Mouse (Mus musculus) embryonic facial prominence, embryonic 14.5 days (tissue): Measurements from ENCODE around the gene Snx19. TPM values are rescaled to one million over a fixed set of nuclear protein-coding genes. Genes with fewer than 3 reads are reported as not detected.

Experiments used
- ATAC-seq: fragments of 200-750 bp; cut with Nextera tagmentation; 2 replicates; pipeline ENCODE4 v1.8.0; 2017; ENCODE audit warnings: low read depth, moderate number of reproducible peaks, moderate TSS enrichment
- DNase-seq: peaks from one replicate; pipeline ENCODE4 v3.0.0-alpha.2; 2015; ENCODE audit warnings: low spot score
- H3K27ac ChIP-seq: fragments of 300-500 bp; sonication (generic); replicated peaks from 2 replicates; pipeline ENCODE4 v1.5.1; 2014; ENCODE audit warnings: low read depth, mild to moderate bottlenecking, low read length, moderate library complexity
- H3K27me3 ChIP-seq: fragments of 300-500 bp; sonication (generic); replicated peaks from 2 replicates; pipeline ENCODE4 v1.6.1; 2014; ENCODE audit warnings: low read length; ENCODE audit not compliant: control insufficient read depth, insufficient read depth
- H3K36me3 ChIP-seq: fragments of 300-500 bp; sonication (generic); 2 replicates; pipeline ENCODE4 v1.6.1; 2014; ENCODE audit warnings: low read length, mixed read lengths; ENCODE audit not compliant: control insufficient read depth, insufficient read depth
- H3K4me1 ChIP-seq: fragments of 300-500 bp; sonication (generic); 2 replicates; pipeline ENCODE4 v1.6.1; 2014; ENCODE audit warnings: antibody characterized with exemption, low read length; ENCODE audit not compliant: control insufficient read depth, insufficient read depth
- H3K4me2 ChIP-seq: fragments of 300-500 bp; sonication (generic); 2 replicates; pipeline ENCODE4 v1.6.1; 2014; ENCODE audit warnings: low read depth, mild to moderate bottlenecking, low read length, moderate library complexity, mixed read lengths
- H3K4me3 ChIP-seq: fragments of 300-500 bp; sonication (generic); 2 replicates; pipeline ENCODE4 v1.5.1; 2014; ENCODE audit warnings: low read depth, mild to moderate bottlenecking, low read length
- H3K9ac ChIP-seq: fragments of 300-500 bp; sonication (generic); 2 replicates; pipeline ENCODE4 v1.6.1; 2014; ENCODE audit warnings: low read depth, mild to moderate bottlenecking, low read length, moderate library complexity, mixed read lengths
- H3K9me3 ChIP-seq: fragments of 300-500 bp; sonication (generic); 2 replicates; pipeline ENCODE4 v1.6.1; 2016; ENCODE audit warnings: low read length; ENCODE audit not compliant: control insufficient read depth
- WGBS: fragments of 180-500 bp; shearing (Covaris S2); extraction: QIAGEN DNeasy Blood & Tissue Kit; methylation state at CpG from one replicate; pipeline ENCODE4 v1.1.7; 2014; 5-methylcytosine and 5-hydroxymethylcytosine counted together
- polyA plus RNA-seq: library from polyadenylated mRNA; unstranded; fragments of >200 nt; fragmentation: Nextera tagmentation; extraction: Ambion mirVana; gene quantifications from 2 replicates; pipeline ENCODE4 v1.2.1, GENCODE M21; 2014

The Snx19 gene
- polyA plus RNA-seq, 1 experiment from 2014 or later, result 21.0 TPM

DNA sequence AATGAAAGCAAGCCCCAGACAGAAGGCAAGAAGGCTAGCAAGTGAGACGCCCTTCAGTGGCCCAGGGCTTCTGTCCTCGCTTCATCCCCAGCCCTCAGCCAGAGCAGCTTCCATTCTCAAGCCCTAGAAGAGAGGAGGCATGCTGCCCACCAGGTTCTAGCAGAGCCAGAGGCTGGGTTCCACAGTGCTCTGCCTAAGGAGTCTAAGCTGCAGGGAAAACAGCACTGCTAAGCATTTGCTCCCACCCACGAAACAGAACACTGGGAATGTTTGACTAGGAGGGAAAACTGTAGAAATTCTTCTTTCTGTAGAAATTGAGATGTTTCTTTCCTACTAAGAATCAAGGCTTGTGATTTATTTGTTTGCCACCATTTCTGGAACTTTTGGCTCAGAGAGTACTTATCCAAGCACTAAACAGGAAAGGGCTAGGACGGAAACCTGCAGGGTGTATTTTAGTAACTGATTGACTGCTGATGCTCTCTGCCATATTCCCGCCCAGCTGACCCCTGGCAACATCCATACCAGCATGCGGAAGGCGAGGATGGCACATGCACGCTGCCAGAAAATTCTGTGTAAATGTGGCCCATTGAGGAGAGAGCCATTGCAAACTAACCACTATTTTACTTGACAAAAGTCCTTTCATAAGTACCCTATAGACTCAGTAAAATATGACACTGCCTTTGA, 9.1 kb downstream of the Snx19 start:
- Histone ChIP-seq H3K4me3 (no peak overlapping the region), H3K4me2 (no peak overlapping the region), H3K27ac (no peak overlapping the region), H3K9me3 (no peaks in the 10 kb centered on the region), H3K27me3 (no peaks in the 10 kb centered on the region), H3K9ac (no peak overlapping the region), H3K4me1 (no peaks in the 10 kb centered on the region), H3K36me3 (peaks cover 77% of the 10 kb centered on the region)
- no peak for ATAC-seq
- DNase-seq, result no peak
- 91% methylated on average over 8 of the region's 8 CpGs for WGBS

DNA sequence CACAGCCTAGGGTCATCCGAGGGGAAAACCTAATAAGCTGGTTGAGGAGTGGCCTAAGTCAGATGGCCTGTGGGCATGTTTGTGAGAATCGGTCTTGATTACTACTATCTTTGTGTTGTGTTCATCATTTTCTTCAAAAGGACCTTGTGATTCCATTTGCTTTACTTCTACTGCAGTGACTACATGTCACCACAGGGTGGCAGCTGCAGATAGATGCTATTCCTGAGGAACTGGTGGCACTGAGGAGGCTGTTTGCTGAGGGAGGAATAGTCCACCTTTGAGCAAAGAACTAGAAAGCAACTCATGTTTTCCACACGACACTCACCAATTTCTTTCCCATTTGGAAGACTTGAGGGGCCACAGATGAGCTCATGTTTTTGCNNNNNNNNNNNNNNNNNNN, 11.6 kb downstream of the Snx19 start:
- Histone ChIP-seq H3K4me3 (no peak overlapping the region), H3K36me3 (peaks cover 83% of the 10 kb centered on the region), H3K9ac (no peak overlapping the region), H3K9me3 (no peaks in the 10 kb centered on the region), H3K4me1 (no peaks in the 10 kb centered on the region), H3K27ac (no peak overlapping the region), H3K27me3 (no peaks in the 10 kb centered on the region), H3K4me2 (no peak overlapping the region)
- DNase-seq (peak; percentile 47), ATAC-seq (no peak)
- WGBS, result 54% methylated on average over 3 of the region's 3 CpGs

GRCm38 (mm10) chr9:30441761-30442160, 14.9 kb downstream of the Snx19 start:
- no peak overlapping the region for H3K27ac ChIP-seq
- H3K4me1 ChIP-seq, result no peaks in the 10 kb centered on the region
- WGBS, result 91% methylated on average over 2 of the region's 2 CpGs
- no peaks in the 10 kb centered on the region for H3K27me3 ChIP-seq
- no peak overlapping the region for H3K4me3 ChIP-seq
- H3K9ac ChIP-seq, result no peak overlapping the region
- no peak overlapping the region for H3K4me2 ChIP-seq
- peaks cover 84% of the 10 kb centered on the region for H3K36me3 ChIP-seq
- ATAC-seq, result no peak
- no peak for DNase-seq
- no peaks in the 10 kb centered on the region for H3K9me3 ChIP-seq

GRCm38 (mm10) chr9:30445232-30446085, 18.6 kb downstream of the Snx19 start:
- H3K36me3 ChIP-seq, result peaks cover 77% of the 10 kb centered on the region
- DNase-seq, result peak; percentile 14
- no peak for ATAC-seq
- 79% methylated on average over 14 of the region's 14 CpGs for WGBS
- H3K9me3 ChIP-seq, result no peaks in the 10 kb centered on the region
- no peaks in the 10 kb centered on the region for H3K27me3 ChIP-seq
- H3K4me3 ChIP-seq, result no peak overlapping the region
- no peak overlapping the region for H3K9ac ChIP-seq
- no peak overlapping the region for H3K27ac ChIP-seq
- H3K4me1 ChIP-seq, result no peaks in the 10 kb centered on the region
- no peak overlapping the region for H3K4me2 ChIP-seq

DNA sequence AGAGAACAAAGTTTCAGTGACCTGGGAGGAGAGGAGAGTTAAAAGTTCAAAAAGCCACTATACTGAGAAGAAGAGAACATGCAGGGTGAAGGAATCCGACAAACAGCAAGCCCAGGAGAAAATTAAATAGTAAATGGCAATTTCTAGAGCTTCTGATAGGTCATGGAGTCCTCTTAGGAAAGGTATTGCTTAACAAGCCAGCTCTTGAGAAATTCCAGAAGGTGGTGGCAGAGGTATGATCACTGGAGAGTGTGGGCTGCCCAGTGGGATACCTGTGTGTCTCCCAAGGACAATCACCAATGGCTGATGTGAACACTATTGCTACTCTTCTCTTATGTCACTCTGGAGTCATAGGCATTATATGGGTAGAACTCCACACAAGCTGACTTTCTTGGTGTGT, 19.2 kb downstream of the Snx19 start:
- 83% methylated on average over 1 of the region's 1 CpGs for WGBS
- peaks cover 74% of the 10 kb centered on the region for H3K36me3 ChIP-seq
- no peaks in the 10 kb centered on the region for H3K27me3 ChIP-seq
- DNase-seq (no peak), ATAC-seq (no peak)
- no peak overlapping the region for H3K4me3 ChIP-seq
- H3K4me2 ChIP-seq, result no peak overlapping the region
- H3K9ac ChIP-seq, result no peak overlapping the region
- no peak overlapping the region for H3K27ac ChIP-seq
- no peaks in the 10 kb centered on the region for H3K9me3 ChIP-seq
- H3K4me1 ChIP-seq, result no peaks in the 10 kb centered on the region

- H3K36me3 ChIP-seq, result peaks cover 71% of the 10 kb centered on the region
- WGBS, result 46% methylated on average over 4 of the region's 4 CpGs
- H3K4me2 ChIP-seq, result no peak overlapping the region
- H3K27me3 ChIP-seq, result no peaks in the 10 kb centered on the region
- peak; percentile 30; the same call in 1 of the 2 replicates for ATAC-seq
- no peaks in the 10 kb centered on the region for H3K4me1 ChIP-seq
- H3K9me3 ChIP-seq, result no peaks in the 10 kb centered on the region
- H3K9ac ChIP-seq, result no peak overlapping the region
- no peak overlapping the region for H3K4me3 ChIP-seq
- no peak overlapping the region for H3K27ac ChIP-seq
- peak; percentile 72 for DNase-seq
Observed at GRCm38 (mm10) chr9:30448459-30448858, 21.6 kb downstream of the Snx19 start.

DNA sequence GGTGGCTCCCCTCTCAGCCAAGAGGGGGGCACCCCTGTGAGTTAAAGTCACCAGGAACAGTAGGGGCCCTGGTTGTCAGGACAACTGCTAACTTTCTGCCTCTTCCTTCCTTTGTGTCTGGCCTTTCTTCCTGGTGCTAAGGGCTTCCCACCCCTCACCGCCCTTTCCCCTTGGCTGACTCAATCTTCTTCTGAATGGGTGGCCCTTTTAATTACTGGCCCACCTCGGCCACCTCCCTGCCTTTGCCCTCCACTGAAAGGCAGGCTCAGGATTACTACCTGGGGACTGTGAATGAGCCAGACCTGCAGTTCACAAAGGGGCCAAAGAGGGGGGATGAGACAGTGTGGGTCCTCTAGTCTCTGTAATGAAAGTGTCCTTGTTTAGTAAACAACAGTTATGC, 23.0 kb downstream of the Snx19 start:
- Histone ChIP-seq H3K4me2 (no peak overlapping the region), H3K9me3 (no peaks in the 10 kb centered on the region), H3K4me3 (no peak overlapping the region), H3K27me3 (no peaks in the 10 kb centered on the region), H3K4me1 (no peaks in the 10 kb centered on the region), H3K27ac (no peak overlapping the region), H3K9ac (no peak overlapping the region), H3K36me3 (peaks cover 61% of the 10 kb centered on the region)
- no peak for DNase-seq
- 35% methylated on average over 2 of the region's 2 CpGs for WGBS
- ATAC-seq, result no peak

DNA sequence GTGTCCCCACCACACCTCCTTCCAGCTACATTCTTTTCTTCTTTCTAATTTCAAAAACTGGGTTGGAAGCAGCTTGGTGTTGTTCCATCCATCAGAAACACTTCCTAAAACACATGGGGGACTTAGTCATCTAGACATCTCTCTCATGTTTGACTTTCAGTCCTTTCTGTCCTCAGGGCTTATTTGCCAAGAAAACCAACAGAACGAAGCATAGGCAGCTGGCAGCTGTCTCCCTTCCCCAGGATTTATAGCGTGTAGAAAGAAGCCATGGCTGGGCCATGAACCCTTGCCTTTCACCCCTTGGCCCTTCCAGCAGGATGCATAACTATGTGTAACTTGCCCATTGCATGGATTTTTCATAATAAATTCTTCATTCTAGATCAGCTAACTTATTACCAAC, 23.9 kb downstream of the Snx19 start:
- H3K4me1 ChIP-seq, result no peaks in the 10 kb centered on the region
- WGBS, result 67% methylated on average over 2 of the region's 2 CpGs
- H3K27ac ChIP-seq, result no peak overlapping the region
- H3K4me2 ChIP-seq, result no peak overlapping the region
- H3K9ac ChIP-seq, result no peak overlapping the region
- H3K27me3 ChIP-seq, result no peaks in the 10 kb centered on the region
- no peak for ATAC-seq
- H3K9me3 ChIP-seq, result no peaks in the 10 kb centered on the region
- peaks cover 55% of the 10 kb centered on the region for H3K36me3 ChIP-seq
- DNase-seq, result no peak
- H3K4me3 ChIP-seq, result no peak overlapping the region
